Mouse (Mus musculus): ENCODE measurements around the gene Dnajb7. TPM values are rescaled to one million over a fixed set of nuclear protein-coding genes. Genes with fewer than 3 reads are reported as not detected.

Dnajb7 gene
- polyA plus RNA-seq (2014; fragmentation: Illumina TruSeq; extraction: RNeasy Lipid Tissue Mini Kit (QIAGEN cat#74804); ENCODE audit: low replicate concordance): 7.3 TPM

GRCm38 (mm10) chr15:81408199-81408598 is at the start of gene Dnajb7:
TSS of gene Dnajb7 (minus strand) at chr15:81408299.

DNA sequence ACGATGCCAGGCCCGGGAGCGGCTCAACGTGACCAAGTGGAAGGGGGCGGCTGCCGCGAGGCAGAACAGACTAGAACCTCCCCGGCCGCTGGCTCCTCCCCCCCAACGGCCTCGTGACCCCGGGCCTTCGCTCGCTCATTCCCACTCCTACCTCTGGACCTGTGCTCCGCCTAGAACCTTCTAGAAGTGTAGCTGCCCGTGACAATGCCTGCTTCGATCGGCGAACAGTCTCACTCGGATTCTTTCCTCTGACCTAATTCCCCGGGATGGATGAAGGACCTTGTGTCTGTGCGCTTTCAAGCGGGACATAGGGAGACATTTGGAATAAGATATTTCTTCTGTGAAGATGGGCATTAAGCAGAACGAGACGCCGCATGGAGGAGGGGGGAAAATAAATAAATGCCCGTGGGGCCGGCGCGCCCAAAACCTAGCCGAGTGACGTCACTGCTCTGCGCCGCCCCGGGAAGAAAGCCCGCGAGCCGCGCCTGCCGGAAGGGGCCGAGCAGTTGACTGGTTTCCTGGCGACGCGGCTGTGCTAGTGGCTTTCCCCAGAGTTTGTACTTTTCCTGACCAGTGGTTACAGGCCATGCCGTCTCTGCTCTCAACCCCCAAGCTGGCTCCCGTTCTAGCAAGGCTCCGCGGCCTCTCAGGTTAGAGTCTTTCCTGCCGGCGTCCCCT is 8.3 kb downstream of the Dnajb7 start, which contains the start of the genes St13 and Xpnpep3:
Gene St13 (minus strand): TSS at position 440 of the 678 bp plus-strand sequence.
Gene Xpnpep3 (plus strand): TSS at position 501 of the 678 bp plus-strand sequence.

DNA sequence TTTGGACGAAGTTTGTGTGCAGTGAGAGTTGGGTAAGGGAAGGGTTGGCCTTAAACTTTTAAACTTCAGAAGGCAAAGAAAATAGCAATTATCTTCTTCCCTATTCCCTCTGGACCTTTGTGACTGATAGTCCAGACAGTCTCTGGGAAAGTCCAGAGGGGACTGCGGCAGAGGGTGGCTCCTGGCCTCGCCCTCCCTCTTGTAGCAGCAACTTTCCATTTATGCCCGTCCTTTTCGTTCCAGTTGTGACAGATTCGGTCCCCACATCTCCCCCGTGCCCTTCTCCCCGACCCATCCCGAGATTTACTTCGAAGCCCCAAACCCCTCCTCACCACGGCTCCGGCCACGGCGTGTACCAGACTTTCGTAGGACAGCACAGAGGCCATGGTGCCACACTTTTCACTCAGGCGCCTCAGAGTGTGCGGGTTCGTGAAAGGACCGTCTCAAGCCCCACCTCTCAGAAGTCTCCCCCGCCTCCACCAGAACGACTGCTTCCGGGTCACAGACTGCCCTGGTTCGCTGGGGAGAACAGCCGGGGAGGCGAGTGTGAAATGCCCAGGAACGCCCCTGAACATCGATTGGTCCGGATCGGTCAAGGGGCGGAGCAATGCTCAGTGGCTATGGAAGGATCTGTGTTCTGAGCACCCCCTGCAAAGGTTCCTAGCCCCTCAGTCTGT is 47.6 kb downstream of the Dnajb7 start, which contains the start of gene Slc25a17:
Gene Slc25a17 (minus strand): TSS at position 468 of the 677 bp plus-strand sequence.

Other genes starting within 250 kb of the Dnajb7 start
- 0.48 TPM for gene Mrtfa, start 217.5 kb downstream of the Dnajb7 start, polyA plus RNA-seq (2014; fragmentation: Illumina TruSeq; extraction: RNeasy Lipid Tissue Mini Kit (QIAGEN cat#74804); ENCODE audit: low replicate concordance)
- not detected for gene Mchr1, start 172.8 kb downstream of the Dnajb7 start, polyA plus RNA-seq (2014; fragmentation: Illumina TruSeq; extraction: RNeasy Lipid Tissue Mini Kit (QIAGEN cat#74804); ENCODE audit: low replicate concordance)
- gene Slc25a17, start 47.5 kb downstream of the Dnajb7 start, polyA plus RNA-seq (2014; fragmentation: Illumina TruSeq; extraction: RNeasy Lipid Tissue Mini Kit (QIAGEN cat#74804); ENCODE audit: low replicate concordance): 58.0 TPM
- 153 TPM for gene St13, start 8.2 kb downstream of the Dnajb7 start, polyA plus RNA-seq (2014; fragmentation: Illumina TruSeq; extraction: RNeasy Lipid Tissue Mini Kit (QIAGEN cat#74804); ENCODE audit: low replicate concordance)
- gene Xpnpep3, start 8.2 kb downstream of the Dnajb7 start, polyA plus RNA-seq (2014; fragmentation: Illumina TruSeq; extraction: RNeasy Lipid Tissue Mini Kit (QIAGEN cat#74804); ENCODE audit: low replicate concordance): 3.7 TPM
- gene Rbx1, start 58.0 kb upstream of the Dnajb7 start, polyA plus RNA-seq (2014; fragmentation: Illumina TruSeq; extraction: RNeasy Lipid Tissue Mini Kit (QIAGEN cat#74804); ENCODE audit: low replicate concordance): 68.1 TPM
- 52.1 TPM for gene Ep300, start 177.1 kb upstream of the Dnajb7 start, polyA plus RNA-seq (2014; fragmentation: Illumina TruSeq; extraction: RNeasy Lipid Tissue Mini Kit (QIAGEN cat#74804); ENCODE audit: low replicate concordance)